Mouse (Mus musculus): ENCODE results near the gene Cacna2d2. TPM values are rescaled to one million over a fixed set of nuclear protein-coding genes. Genes with fewer than 3 reads are reported as not detected.

Gene Cacna2d2
- total and polyA plus RNA-seq, 3 experiments, result 0.67 TPM; not detected in 2

DNA sequence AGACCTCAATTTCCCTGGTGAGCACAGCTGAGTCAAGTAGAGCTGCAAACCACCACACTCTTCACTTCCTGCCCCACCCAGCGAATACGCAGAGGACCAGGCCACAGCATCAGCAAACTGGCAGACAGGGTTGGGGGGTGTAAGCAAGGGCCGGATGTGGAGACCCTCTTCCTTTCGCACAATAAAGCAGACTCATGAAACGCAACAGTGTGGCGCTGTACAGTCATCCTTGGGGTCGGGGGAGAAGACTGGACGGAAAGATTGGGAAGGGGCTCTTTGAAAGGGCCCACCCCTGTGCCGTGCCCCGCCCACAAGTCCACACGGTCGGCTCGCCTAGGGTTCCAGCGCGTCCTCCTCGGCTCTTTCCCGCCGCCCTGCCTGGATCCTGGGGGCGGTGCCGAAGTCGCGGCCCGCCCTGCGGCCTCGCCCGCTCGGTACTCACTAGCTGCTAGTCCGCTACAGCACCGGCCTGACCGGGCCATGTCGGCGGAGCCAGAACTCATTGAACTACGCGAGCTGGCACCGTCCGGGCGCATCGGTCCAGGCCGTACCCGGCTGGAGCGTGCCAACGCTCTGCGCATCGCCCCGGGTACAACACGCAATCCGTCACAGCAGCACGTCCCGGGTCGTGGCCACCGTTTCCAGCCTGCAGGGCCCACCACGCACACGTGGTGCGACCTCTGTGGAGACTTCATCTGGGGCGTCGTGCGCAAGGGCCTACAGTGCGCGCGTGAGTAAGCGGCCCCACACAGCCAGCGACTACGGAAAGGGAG, 151.9 kb downstream of the Cacna2d2 start, which contains the start of gene Rassf1 (continued):
- peak; percentile 72; the same call in 1 of the 2 replicates for TF ChIP-seq ETS1 (IDR thresholded peaks at IDR 0.05; ENCODE audit: low read depth, low read length)

DNA sequence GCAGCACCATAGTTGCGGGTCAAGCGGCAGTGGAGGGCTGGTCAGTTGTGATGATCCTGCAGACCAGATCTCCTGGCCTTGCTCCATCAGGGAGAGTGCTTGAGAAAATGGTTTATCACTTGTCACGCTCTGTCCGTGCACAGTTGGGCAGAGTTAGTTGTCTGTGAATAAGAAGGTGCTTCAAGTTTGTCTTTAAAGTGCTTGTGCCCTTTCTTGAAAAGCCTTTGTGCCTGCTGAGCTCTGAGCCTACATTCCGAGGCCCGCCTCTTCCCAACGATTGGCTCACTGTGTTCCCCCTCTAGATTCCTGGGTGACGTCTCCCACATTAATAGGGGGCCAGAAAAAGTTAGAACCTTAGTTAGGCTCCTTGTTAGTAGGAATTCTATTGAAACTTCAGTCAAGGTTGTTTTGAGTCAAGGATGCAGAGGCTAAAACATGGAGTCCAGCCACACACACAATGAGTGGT, 152.5 kb downstream of the Cacna2d2 start:
- Histone ChIP-seq H3K9ac (ENCODE audit: control insufficient read depth, low read depth, low read length, poor library complexity, severe bottlenecking) (peak overlapping the region; percentile 67), H3K4me3 (ENCODE audit: control insufficient read depth in 1 of 2, insufficient read depth in 1 of 2, low read depth in 2 of 2, low read length in 2 of 2) (peak overlapping the region; percentile 47 to 55), H3K36me3 (ENCODE audit: control insufficient read depth in 1 of 2, insufficient read depth in 2 of 2, low read length in 2 of 2) (peaks cover 2 to 27% of the 10 kb centered on the region in 2 experiments; a peak in 3 of 4 replicates), H3K79me2 (ENCODE audit: control insufficient read depth, insufficient read depth, low read length, poor library complexity) (peaks cover 30% of the 10 kb centered on the region), H3K27ac (ENCODE audit: control insufficient read depth, low read depth, low read length) (peak overlapping the region; percentile 11; the same call in 1 of the 2 replicates), H3K27me3 (ENCODE audit: control insufficient read depth in 1 of 2, insufficient read depth in 2 of 2, low read length in 2 of 2) (no peaks in the 10 kb centered on the region), H3K4me1 (ENCODE audit: control insufficient read depth in 1 of 2, insufficient read depth in 2 of 2, low read length in 2 of 2) (peaks cover 10 to 33% of the 10 kb centered on the region in 2 experiments), H3K9me3 (replicated peaks; ENCODE audit: insufficient read depth, low read length) (no peaks in the 10 kb centered on the region)
- DNase-seq (ENCODE audit: low read depth, low spot score), result peak; percentile 74
- TF ChIP-seq NELFE (IDR thresholded peaks at IDR 0.05; ENCODE audit: low read depth, low read length), result peak; percentile 37
- TF ChIP-seq USF1 (IDR thresholded peaks at IDR 0.05; ENCODE audit: low read depth, low read length), result no peak
- peak; percentile 65 for TF ChIP-seq MXI1 (IDR thresholded peaks at IDR 0.05; ENCODE audit: low read depth, low read length)
- TF ChIP-seq ZC3H11A (IDR thresholded peaks at IDR 0.05; ENCODE audit: low read depth, low read length), result no peak
- TF ChIP-seq GATA1 (IDR thresholded peaks at IDR 0.05; ENCODE audit: low read depth, low read length), result no peak
- TF ChIP-seq SIN3A (IDR thresholded peaks at IDR 0.05; ENCODE audit: low read length), result peak; percentile 42; the same call in 1 of the 2 replicates
- TF ChIP-seq JUND (IDR thresholded peaks at IDR 0.05; ENCODE audit: low read depth, low read length), result no peak
- TF ChIP-seq EP300 (IDR thresholded peaks at IDR 0.05; ENCODE audit: low read depth in 1 of 2, low read length in 2 of 2), result peak in 1 of 2 experiments; percentile 27; a peak in 1 of 4 replicates
- no peak for TF ChIP-seq RCOR1 (IDR thresholded peaks at IDR 0.05; ENCODE audit: low read depth, low read length)
- TF ChIP-seq E2F4 (IDR thresholded peaks at IDR 0.05; ENCODE audit: borderline replicate concordance, low read depth, low read length), result no peak
- TF ChIP-seq MAFK (IDR thresholded peaks at IDR 0.05; ENCODE audit: borderline replicate concordance, low read depth, low read length), result no peak
- no peak for TF ChIP-seq POLR2AphosphoS2 (IDR thresholded peaks at IDR 0.05; ENCODE audit: low read length)
- TF ChIP-seq CHD2 (IDR thresholded peaks at IDR 0.05; ENCODE audit: low read length), result no peak
- no peak for TF ChIP-seq TCF12 (IDR thresholded peaks at IDR 0.05; ENCODE audit: low read depth, low read length)
- no peak for TF ChIP-seq MYC (IDR thresholded peaks at IDR 0.05; ENCODE audit: low read depth, low read length)
- TF ChIP-seq MYB (IDR thresholded peaks at IDR 0.05; ENCODE audit: low read depth, low read length), result no peak
- peak in 1 of 2 experiments; percentile 28; a peak in 1 of 4 replicates for TF ChIP-seq POLR2A (IDR thresholded peaks at IDR 0.05; ENCODE audit: control insufficient read depth in 1 of 2, insufficient read depth in 1 of 2, low read depth in 1 of 2, low read length in 2 of 2, poor library complexity in 1 of 2)
- TF ChIP-seq KAT2A (conservative IDR thresholded peaks at IDR 0.05; ENCODE audit: low read depth, low read length), result no peak
